In the genomic region with DNA sequence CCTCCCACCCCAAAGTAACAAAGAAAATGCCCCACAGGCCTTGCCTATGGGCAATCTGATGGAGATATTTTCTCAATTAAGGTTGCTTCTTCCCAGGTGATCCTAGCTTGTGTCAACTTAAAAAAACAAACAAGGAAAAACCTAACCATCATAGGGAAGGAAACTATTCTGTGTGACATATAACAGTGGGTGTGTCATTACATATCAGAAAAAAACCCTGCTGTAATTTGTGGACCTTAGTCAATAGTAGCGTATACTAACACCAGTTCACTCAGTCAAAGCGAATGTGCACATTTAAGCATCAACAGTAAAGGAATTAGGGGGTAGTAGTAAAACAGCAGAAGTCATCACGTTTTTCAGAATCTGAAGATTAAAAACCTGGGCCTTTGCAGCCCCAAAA, we compare ENCODE assay signal across 15 mouse cellular contexts.
"Had no signal": no experiment of that assay in that cellular context is flagged by ENCODE, and none has a peak within 500 bp of the region (broad histone marks: within the 10 kb centered on the region; RNA-seq: fewer than 3 reads in every experiment).

No protein-coding gene starts in this region.

- ATAC-seq: inflammation-experienced regulatory T-cells, adult 6 months; lung, postnatal 0 days; midbrain, embryonic 15.5 days had no signal

- H3K9ac ChIP-seq: liver, embryonic 15.5 days; midbrain, embryonic 15.5 days had no signal

- DNase-seq: kidney, adult 2 months; kidney, postnatal 25 days; right cerebral cortex, adult 18-20 months; right cerebral cortex, postnatal 25 days; thymus, adult 18-20 months; thymus, postnatal 14 days had no signal

- H3K36me3 ChIP-seq: liver, embryonic 15.5 days; midbrain, embryonic 15.5 days had no signal

- H3K4me1 ChIP-seq: limb, embryonic 10.5 days had no signal

- H3K4me3 ChIP-seq: limb, embryonic 10.5 days; liver, embryonic 15.5 days; megakaryocyte, embryonic 14.5 days; midbrain, embryonic 15.5 days had no signal

- H3K27me3 ChIP-seq: liver, embryonic 15.5 days; megakaryocyte, embryonic 14.5 days; midbrain, embryonic 15.5 days had no signal

- H3K27ac ChIP-seq: limb, embryonic 10.5 days; liver, embryonic 15.5 days; macrophage; midbrain, embryonic 15.5 days had no signal

- H3K4me2 ChIP-seq: liver, embryonic 11.5 days; liver, embryonic 15.5 days; midbrain, embryonic 11.5 days; midbrain, embryonic 15.5 days had no signal

- H3K9me3 ChIP-seq: limb, embryonic 10.5 days; liver, embryonic 15.5 days; midbrain, embryonic 15.5 days had no signal
